ENCODE assay signal across 8 mouse cellular contexts in the genomic region with DNA sequence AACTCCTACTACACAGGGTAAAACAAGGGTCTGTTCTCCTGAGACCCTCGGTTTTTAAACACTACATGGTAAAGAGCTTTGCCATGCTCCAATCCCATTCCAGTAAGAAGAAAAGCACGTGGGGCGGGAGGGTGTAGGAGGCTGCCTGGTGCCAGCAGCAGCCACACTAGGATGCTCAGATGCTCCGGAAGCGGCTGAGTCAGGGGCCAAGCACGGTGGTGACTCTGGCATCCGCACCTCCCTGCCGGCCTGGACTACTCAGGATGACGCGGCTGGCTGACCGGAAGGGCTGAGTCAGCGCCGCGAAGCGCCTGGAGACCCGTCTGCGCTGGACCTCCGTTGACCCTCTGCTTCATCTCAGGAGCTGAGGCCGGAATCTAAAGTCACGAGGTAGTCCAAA. TPM values are rescaled to one million over a fixed set of nuclear protein-coding genes. Genes with fewer than 3 reads are reported as not detected.
A peak's percentile ranks its signal among the peaks of the same experiment; 100 is the strongest.
DNase-seq lines count a peak whose midpoint lies in the region; ATAC-seq and TF ChIP-seq lines count a peak whose summit lies in the region.

No protein-coding gene starts in this region.

- no peaks in the 10 kb centered on the region for H3K27me3 ChIP-seq in C2C12 (ENCODE audit: control insufficient read depth, insufficient read depth, insufficient read length)
- no peaks in the 10 kb centered on the region for H3K27me3 ChIP-seq in forebrain, embryonic 13.5 days

- H3K4me1 ChIP-seq in brown adipose tissue, adult 24 weeks (ENCODE audit: control insufficient read depth, insufficient read depth, insufficient read length, low read length) = no peaks in the 10 kb centered on the region; the same call in 1 of the 2 replicates
- no peaks in the 10 kb centered on the region for H3K4me1 ChIP-seq in forebrain, embryonic 13.5 days

- H3K79me2 ChIP-seq in C2C12 (ENCODE audit: control insufficient read depth, insufficient read depth) = no peaks in the 10 kb centered on the region

- H3K27ac ChIP-seq in brown adipose tissue, adult 24 weeks (replicated peaks; ENCODE audit: low read depth, low read length) = no peak overlapping the region
- no peak overlapping the region for H3K27ac ChIP-seq in forebrain, embryonic 13.5 days

- peak overlapping the region; percentile 41 for H3K4me2 ChIP-seq in forebrain, embryonic 13.5 days

- no peaks in the 10 kb centered on the region for H3K36me3 ChIP-seq in C2C12 (ENCODE audit: control insufficient read depth, insufficient read depth)
- no peaks in the 10 kb centered on the region for H3K36me3 ChIP-seq in forebrain, embryonic 13.5 days (ENCODE audit: poor library complexity, severe bottlenecking)

- intact Hi-C loops in heart, postnatal 25 days (cut with DNase I) = no loop called here

- ATAC-seq in forebrain, embryonic 13.5 days = no peak

- no peak overlapping the region for H3K4me3 ChIP-seq in C2C12 (ENCODE audit: insufficient read depth, poor library complexity, severe bottlenecking)
- peak overlapping the region; percentile 23 for H3K4me3 ChIP-seq in brown adipose tissue, adult 24 weeks (ENCODE audit: insufficient read depth, low read depth, low read length)
- H3K4me3 ChIP-seq in forebrain, embryonic 13.5 days = peak overlapping the region; percentile 14; the same call in 1 of the 2 replicates

- WGBS in forebrain, embryonic 13.5 days = 19% methylated on average over 20 of the region's 20 CpGs

- no peaks in the 10 kb centered on the region for H3K9me3 ChIP-seq in forebrain, embryonic 13.5 days (replicated peaks)

- peak; percentile 21 for DNase-seq in heart, postnatal 25 days (ENCODE audit: low spot score)
- DNase-seq in layer of hippocampus, adult 9-11 months = peak; percentile 47
- DNase-seq in lung, postnatal 14 days = peak; percentile 50
- peak; percentile 50 to 56 for DNase-seq in right cerebral cortex, postnatal 10 days (ENCODE audit: low spot score in 2 of 2)
- DNase-seq in B cell, adult 2 months = no peak

- TF ChIP-seq CTCF in C2C12 (IDR thresholded peaks at IDR 0.05; ENCODE audit: control insufficient read depth, insufficient read depth, insufficient read length) = no peak

- 0 out of 2 replicates have a peak overlapping the region, but pooled peaks have one; percentile 9 for H3K9ac ChIP-seq in forebrain, embryonic 13.5 days

- H3K79me3 ChIP-seq in C2C12 (ENCODE audit: low read depth) = no peaks in the 10 kb centered on the region

- peak overlapping the region; percentile 18 for H3ac ChIP-seq in C2C12 (ENCODE audit: control insufficient read depth, insufficient read length, low read depth)

TF ChIP-seq in C2C12, 6 proteins besides CTCF, POLR2A, EP300 and RAD21:
- TF ChIP-seq FOSL1 (IDR thresholded peaks at IDR 0.05; ENCODE audit: insufficient read depth, low read length, poor library complexity, severe bottlenecking) (peak; percentile 62), MAX (IDR thresholded peaks at IDR 0.05) (peak; percentile 92), MYOG (IDR thresholded peaks at IDR 0.05; ENCODE audit: control insufficient read depth, extremely low read depth, insufficient read length) (no peak), USF1 (IDR thresholded peaks at IDR 0.05; ENCODE audit: low read depth) (peak; percentile 75), MYOD1 (IDR thresholded peaks at IDR 0.05; ENCODE audit: control insufficient read depth, insufficient read length, low read depth) (peak; percentile 43)

RNA-seq across cellular contexts. Expression of gene Ipo7, which starts 15.1 kb away (rescaled TPM):
- polyA plus RNA-seq in C2C12 (2012; fragmentation: generic; extraction: Trizol) = 29.1 TPM
- 51.7 and 64.6 TPM in 2 replicates for polyA plus RNA-seq in brown adipose tissue, adult 24 weeks (2012; ENCODE audit: insufficient read depth, insufficient read length, missing spikeins)
- polyA plus RNA-seq in forebrain, embryonic 13.5 days (2015; fragmentation: Nextera tagmentation; extraction: Ambion mirVana) = 45.8 and 51.1 TPM in 2 replicates
- total RNA-seq in heart, postnatal 25 days (2021) = 100 to 1,000 TPM in 1 of 2 experiments, 10 to 100 TPM in 1; 98.6 to 101 TPM

RNA-seq across cellular contexts. Expression of gene Tmem41b, which starts 16.2 kb away (rescaled TPM):
- polyA plus RNA-seq in C2C12 (2012; fragmentation: generic; extraction: Trizol) = 40.5 TPM
- 39.6 and 66.6 TPM in 2 replicates for polyA plus RNA-seq in brown adipose tissue, adult 24 weeks (2012; ENCODE audit: insufficient read depth, insufficient read length, missing spikeins)
- polyA plus RNA-seq in forebrain, embryonic 13.5 days (2015; fragmentation: Nextera tagmentation; extraction: Ambion mirVana) = 69.5 and 71.4 TPM in 2 replicates
- 10 to 100 TPM; 45.8 to 56.8 TPM for total RNA-seq in heart, postnatal 25 days (2021)

RNA-seq across cellular contexts. Expression of gene Dennd5a, which starts 42.7 kb away (rescaled TPM):
- 46.2 TPM for polyA plus RNA-seq in C2C12 (2012; fragmentation: generic; extraction: Trizol)
- 94.7 and 95.4 TPM in 2 replicates for polyA plus RNA-seq in brown adipose tissue, adult 24 weeks (2012; ENCODE audit: insufficient read depth, insufficient read length, missing spikeins)
- 47.9 and 49.3 TPM in 2 replicates for polyA plus RNA-seq in forebrain, embryonic 13.5 days (2015; fragmentation: Nextera tagmentation; extraction: Ambion mirVana)
- 100 to 1,000 TPM; 144 to 148 TPM for total RNA-seq in heart, postnatal 25 days (2021)

RNA-seq across cellular contexts. Expression of gene Zfp143, which starts 58.0 kb away (rescaled TPM):
- 7.5 TPM for polyA plus RNA-seq in C2C12 (2012; fragmentation: generic; extraction: Trizol)
- 4.5 and 7.8 TPM in 2 replicates for polyA plus RNA-seq in brown adipose tissue, adult 24 weeks (2012; ENCODE audit: insufficient read depth, insufficient read length, missing spikeins)
- polyA plus RNA-seq in forebrain, embryonic 13.5 days (2015; fragmentation: Nextera tagmentation; extraction: Ambion mirVana) = 27.2 and 27.6 TPM in 2 replicates
- 1 to 10 TPM; 8.9 to 10.0 TPM for total RNA-seq in heart, postnatal 25 days (2021)

Comparison
In these comparisons a context has a peak if more than half of its experiments do, and no peak if none do; other contexts are left out.
1. DNase-seq: peak in heart, postnatal 25 days (single experiment), layer of hippocampus, adult 9-11 months (single experiment), lung, postnatal 14 days (single experiment) and right cerebral cortex, postnatal 10 days (2 of 2); none in B cell, adult 2 months (0 of 2).